Mouse (Mus musculus): ENCODE data around the gene Tusc2. TPM values are rescaled to one million over a fixed set of nuclear protein-coding genes. Genes with fewer than 3 reads are reported as not detected.

Tusc2 gene
- polyA plus RNA-seq, 1 experiment, result 23.5 TPM

- Histone ChIP-seq H3K4me1 (ENCODE audit: control insufficient read depth, insufficient read depth, low read length) (peaks cover 11% of the 10 kb centered on the region), H3K36me3 (ENCODE audit: control insufficient read depth, insufficient read depth, low read length, poor library complexity, severe bottlenecking) (no peaks in the 10 kb centered on the region), H3K27me3 (ENCODE audit: control insufficient read depth, insufficient read depth, low read length, poor library complexity, severe bottlenecking) (no peaks in the 10 kb centered on the region), H3K27ac (ENCODE audit: insufficient read depth, low read length) (no peak overlapping the region), H3K4me3 (ENCODE audit: low read depth, low read length) (no peak overlapping the region), H3K9me3 (replicated peaks; ENCODE audit: control insufficient read depth, insufficient read depth, low read length, poor library complexity, severe bottlenecking) (no peaks in the 10 kb centered on the region), H3K9ac (ENCODE audit: low read depth, poor library complexity, severe bottlenecking) (no peak overlapping the region)
- TF ChIP-seq POLR2A (IDR thresholded peaks at IDR 0.05; ENCODE audit: insufficient read depth, low read length), result no peak
- no peak for TF ChIP-seq CTCF (IDR thresholded peaks at IDR 0.05; ENCODE audit: low read depth, low read length)
- TF ChIP-seq EP300 (IDR thresholded peaks at IDR 0.05; ENCODE audit: insufficient read depth, low read depth, low read length), result no peak
These were observed 40.2 kb downstream of the Tusc2 start for GRCm38 (mm10) chr9:107603251-107603650.

GRCm38 (mm10) chr9:107605041-107605661, 42.1 kb downstream of the Tusc2 start:
- TF ChIP-seq CTCF (IDR thresholded peaks at IDR 0.05; ENCODE audit: low read depth, low read length) (no peak), EP300 (IDR thresholded peaks at IDR 0.05; ENCODE audit: insufficient read depth, low read depth, low read length) (peak; percentile 65; the same call in 1 of the 2 replicates)
- Histone ChIP-seq H3K9ac (ENCODE audit: low read depth, poor library complexity, severe bottlenecking) (peak overlapping the region; percentile 53), H3K27ac (ENCODE audit: insufficient read depth, low read length) (no peak overlapping the region), H3K27me3 (ENCODE audit: control insufficient read depth, insufficient read depth, low read length, poor library complexity, severe bottlenecking) (no peaks in the 10 kb centered on the region), H3K9me3 (replicated peaks; ENCODE audit: control insufficient read depth, insufficient read depth, low read length, poor library complexity, severe bottlenecking) (no peaks in the 10 kb centered on the region), H3K36me3 (ENCODE audit: control insufficient read depth, insufficient read depth, low read length, poor library complexity, severe bottlenecking) (no peaks in the 10 kb centered on the region), H3K4me3 (ENCODE audit: low read depth, low read length) (peak overlapping the region; percentile 18; the same call in 1 of the 2 replicates), H3K4me1 (ENCODE audit: control insufficient read depth, insufficient read depth, low read length) (peaks cover 17% of the 10 kb centered on the region)

- Histone ChIP-seq H3K9me3 (replicated peaks; ENCODE audit: control insufficient read depth, insufficient read depth, low read length, poor library complexity, severe bottlenecking) (no peaks in the 10 kb centered on the region), H3K27ac (ENCODE audit: insufficient read depth, low read length) (no peak overlapping the region), H3K4me1 (ENCODE audit: control insufficient read depth, insufficient read depth, low read length) (peaks cover 15% of the 10 kb centered on the region), H3K36me3 (ENCODE audit: control insufficient read depth, insufficient read depth, low read length, poor library complexity, severe bottlenecking) (no peaks in the 10 kb centered on the region), H3K4me3 (ENCODE audit: low read depth, low read length) (no peak overlapping the region), H3K27me3 (ENCODE audit: control insufficient read depth, insufficient read depth, low read length, poor library complexity, severe bottlenecking) (no peaks in the 10 kb centered on the region), H3K9ac (ENCODE audit: low read depth, poor library complexity, severe bottlenecking) (no peak overlapping the region)
- no peak for TF ChIP-seq POLR2A (IDR thresholded peaks at IDR 0.05; ENCODE audit: insufficient read depth, low read length)
- TF ChIP-seq CTCF (IDR thresholded peaks at IDR 0.05; ENCODE audit: low read depth, low read length), result no peak
- TF ChIP-seq EP300 (IDR thresholded peaks at IDR 0.05; ENCODE audit: insufficient read depth, low read depth, low read length), result no peak
These were observed 43.5 kb downstream of the Tusc2 start for GRCm38 (mm10) chr9:107606591-107606990.

GRCm38 (mm10) chr9:107607036-107607435, 44.0 kb downstream of the Tusc2 start:
- Histone ChIP-seq H3K9ac (ENCODE audit: low read depth, poor library complexity, severe bottlenecking) (no peak overlapping the region), H3K27ac (ENCODE audit: insufficient read depth, low read length) (no peak overlapping the region), H3K27me3 (ENCODE audit: control insufficient read depth, insufficient read depth, low read length, poor library complexity, severe bottlenecking) (no peaks in the 10 kb centered on the region), H3K36me3 (ENCODE audit: control insufficient read depth, insufficient read depth, low read length, poor library complexity, severe bottlenecking) (no peaks in the 10 kb centered on the region), H3K4me3 (ENCODE audit: low read depth, low read length) (no peak overlapping the region), H3K4me1 (ENCODE audit: control insufficient read depth, insufficient read depth, low read length) (peaks cover 15% of the 10 kb centered on the region), H3K9me3 (replicated peaks; ENCODE audit: control insufficient read depth, insufficient read depth, low read length, poor library complexity, severe bottlenecking) (no peaks in the 10 kb centered on the region)
- TF ChIP-seq POLR2A (IDR thresholded peaks at IDR 0.05; ENCODE audit: insufficient read depth, low read length), result no peak
- no peak for TF ChIP-seq EP300 (IDR thresholded peaks at IDR 0.05; ENCODE audit: insufficient read depth, low read depth, low read length)
- no peak for TF ChIP-seq CTCF (IDR thresholded peaks at IDR 0.05; ENCODE audit: low read depth, low read length)

- Histone ChIP-seq H3K27me3 (ENCODE audit: control insufficient read depth, insufficient read depth, low read length, poor library complexity, severe bottlenecking) (no peaks in the 10 kb centered on the region), H3K27ac (ENCODE audit: insufficient read depth, low read length) (no peak overlapping the region), H3K9me3 (replicated peaks; ENCODE audit: control insufficient read depth, insufficient read depth, low read length, poor library complexity, severe bottlenecking) (no peaks in the 10 kb centered on the region), H3K4me3 (ENCODE audit: low read depth, low read length) (no peak overlapping the region), H3K36me3 (ENCODE audit: control insufficient read depth, insufficient read depth, low read length, poor library complexity, severe bottlenecking) (no peaks in the 10 kb centered on the region), H3K9ac (ENCODE audit: low read depth, poor library complexity, severe bottlenecking) (no peak overlapping the region), H3K4me1 (ENCODE audit: control insufficient read depth, insufficient read depth, low read length) (peaks cover 15% of the 10 kb centered on the region)
- TF ChIP-seq CTCF (IDR thresholded peaks at IDR 0.05; ENCODE audit: low read depth, low read length), result no peak
- no peak for TF ChIP-seq POLR2A (IDR thresholded peaks at IDR 0.05; ENCODE audit: insufficient read depth, low read length)
- TF ChIP-seq EP300 (IDR thresholded peaks at IDR 0.05; ENCODE audit: insufficient read depth, low read depth, low read length), result no peak
These were observed 44.7 kb downstream of the Tusc2 start for GRCm38 (mm10) chr9:107607653-107608245.

GRCm38 (mm10) chr9:107608741-107609432, 45.8 kb downstream of the Tusc2 start, which contains the start of gene Sema3b:
Gene Sema3b, minus strand, starts transcription at chr9:107609229.
- no peaks in the 10 kb centered on the region for H3K9me3 ChIP-seq (replicated peaks; ENCODE audit: control insufficient read depth, insufficient read depth, low read length, poor library complexity, severe bottlenecking)
- H3K4me3 ChIP-seq (ENCODE audit: low read depth, low read length), result no peak within 1 kb of the TSS; the same call in 1 of the 2 replicates
- 0 out of 2 replicates have a peak within 1 kb of the TSS, but pooled peaks have one; percentile 15 for H3K9ac ChIP-seq (ENCODE audit: low read depth, poor library complexity, severe bottlenecking)
- H3K36me3 ChIP-seq (ENCODE audit: control insufficient read depth, insufficient read depth, low read length, poor library complexity, severe bottlenecking), result no peaks in the 10 kb centered on the region
- H3K27ac ChIP-seq (ENCODE audit: insufficient read depth, low read length), result no peak within 1 kb of the TSS
- H3K4me1 ChIP-seq (ENCODE audit: control insufficient read depth, insufficient read depth, low read length), result peaks cover 15% of the 10 kb centered on the region
- H3K27me3 ChIP-seq (ENCODE audit: control insufficient read depth, insufficient read depth, low read length, poor library complexity, severe bottlenecking), result no peaks in the 10 kb centered on the region
- TF ChIP-seq CTCF (IDR thresholded peaks at IDR 0.05; ENCODE audit: low read depth, low read length) (no peak), EP300 (IDR thresholded peaks at IDR 0.05; ENCODE audit: insufficient read depth, low read depth, low read length) (0 out of 2 replicates have a peak, but pooled peaks have one; percentile 36)
